Mouse (Mus musculus) CD4-positive, CD25-positive, alpha-beta regulatory T cell, adult 2 months (primary cell): Measurements from ENCODE around the gene Snrpd2.

Experiments
- DNase-seq: peaks from one replicate; pipeline ENCODE4 v3.0.0-alpha.2; 2012; ENCODE audit warnings: low read depth, low spot score

Snrpd2 gene

GRCm38 (mm10) chr7:19149626-19150025 is at the start of gene Snrpd2:
TSS of gene Snrpd2 (plus strand) at chr7:19149722.
- DNase-seq = peak; percentile 99

GRCm38 (mm10) chr7:19100290-19100689 is 49.2 kb upstream of the Snrpd2 start:
- DNase-seq = no peak

- DNase-seq = no peak
These were observed 45.8 kb upstream of the Snrpd2 start for GRCm38 (mm10) chr7:19103741-19104140.

GRCm38 (mm10) chr7:19104486-19104885 is 45.0 kb upstream of the Snrpd2 start:
- no peak for DNase-seq

- no peak for DNase-seq
These were observed 42.1 kb upstream of the Snrpd2 start for GRCm38 (mm10) chr7:19107436-19107835.

- no peak for DNase-seq
These were observed 40.0 kb upstream of the Snrpd2 start for GRCm38 (mm10) chr7:19109565-19109964.

GRCm38 (mm10) chr7:19118028-19118771 is 31.3 kb upstream of the Snrpd2 start, which contains the start of gene Gm4969:
TSS of gene Gm4969 (minus strand) at chr7:19118368.
- DNase-seq = peak; percentile 66

- DNase-seq = no peak
These were observed 30.4 kb upstream of the Snrpd2 start for GRCm38 (mm10) chr7:19119083-19119482.

- peak; percentile 96 for DNase-seq
These were observed 29.7 kb upstream of the Snrpd2 start, which contains the start of gene Fbxo46 for GRCm38 (mm10) chr7:19119631-19120429. TSS of gene Fbxo46 (plus strand) at chr7:19119859.

GRCm38 (mm10) chr7:19121686-19122085 is 27.8 kb upstream of the Snrpd2 start:
- no peak for DNase-seq

GRCm38 (mm10) chr7:19124713-19125112 is 24.8 kb upstream of the Snrpd2 start:
- DNase-seq = no peak

- DNase-seq = no peak
These were observed 21.8 kb upstream of the Snrpd2 start for GRCm38 (mm10) chr7:19127744-19128143.

GRCm38 (mm10) chr7:19129396-19129795 is 20.1 kb upstream of the Snrpd2 start:
- DNase-seq = peak; percentile 60

GRCm38 (mm10) chr7:19130657-19131056 is 18.9 kb upstream of the Snrpd2 start:
- DNase-seq = peak; percentile 54

- DNase-seq = peak; percentile 97
These were observed 18.1 kb upstream of the Snrpd2 start for GRCm38 (mm10) chr7:19131324-19131848.

- no peak for DNase-seq
These were observed 13.4 kb upstream of the Snrpd2 start for GRCm38 (mm10) chr7:19136168-19136567.

GRCm38 (mm10) chr7:19136673-19137334 is 12.7 kb upstream of the Snrpd2 start:
- no peak for DNase-seq

- DNase-seq = peak; percentile 76
These were observed 12.1 kb upstream of the Snrpd2 start for GRCm38 (mm10) chr7:19137380-19137779.

GRCm38 (mm10) chr7:19146793-19147192 is 2.7 kb upstream of the Snrpd2 start:
- DNase-seq = no peak

- DNase-seq = no peak
These were observed 2.0 kb upstream of the Snrpd2 start for GRCm38 (mm10) chr7:19147497-19148045.

- DNase-seq = no peak
These were observed 1.2 kb upstream of the Snrpd2 start for GRCm38 (mm10) chr7:19148180-19148874.
